ENCODE assay signal across 24 mouse cellular contexts in genomic region chr17:29220631-29221030, GRCm38 (mm10). TPM values are rescaled to one million over a fixed set of nuclear protein-coding genes. Genes with fewer than 3 reads are reported as not detected.
DNase-seq lines count a peak whose midpoint lies in the region; ATAC-seq and TF ChIP-seq lines count a peak whose summit lies in the region.
"Had no signal": no experiment of that assay in that cellular context is flagged by ENCODE, and none has a peak within 500 bp of the region (broad histone marks: within the 10 kb centered on the region; RNA-seq: fewer than 3 reads in every experiment).

No protein-coding gene starts in this region.

- peaks cover 24% of the 10 kb centered on the region for H3K4me1 ChIP-seq in hindbrain, embryonic 13.5 days (replicated peaks)
- peaks cover 5% of the 10 kb centered on the region; the same call in 1 of the 2 replicates for H3K4me1 ChIP-seq in hindbrain, embryonic 14.5 days (replicated peaks; ENCODE audit: control insufficient read depth, insufficient read depth, low read length)
- H3K4me1 ChIP-seq in E14TG2a.4 (replicated peaks; ENCODE audit: low read depth, low read length), result peaks cover 37% of the 10 kb centered on the region
- H3K4me1 ChIP-seq in hindbrain, embryonic 16.5 days (ENCODE audit: control insufficient read depth, insufficient read depth, low read depth, low read length), result peaks cover 8% of the 10 kb centered on the region; the same call in 1 of the 2 replicates
- H3K4me1 ChIP-seq: megakaryocyte, embryonic 14.5 days had no signal

- no peaks in the 10 kb centered on the region for H3K27me3 ChIP-seq in hindbrain, embryonic 13.5 days
- no peaks in the 10 kb centered on the region for H3K27me3 ChIP-seq in hindbrain, embryonic 14.5 days (ENCODE audit: control insufficient read depth, insufficient read depth, low read length)
- peaks cover 13% of the 10 kb centered on the region for H3K27me3 ChIP-seq in E14TG2a.4 (ENCODE audit: insufficient read depth, low read length)
- no peaks in the 10 kb centered on the region for H3K27me3 ChIP-seq in hindbrain, embryonic 16.5 days (replicated peaks; ENCODE audit: control insufficient read depth, insufficient read depth, low read length)
- H3K27me3 ChIP-seq: neural tube, embryonic 12.5 days; Patski had no signal

- H3K9me3 ChIP-seq in hindbrain, embryonic 13.5 days, result no peaks in the 10 kb centered on the region
- no peaks in the 10 kb centered on the region for H3K9me3 ChIP-seq in hindbrain, embryonic 14.5 days (ENCODE audit: control insufficient read depth, low read length)
- peaks cover 6% of the 10 kb centered on the region; the same call in 1 of the 2 replicates for H3K9me3 ChIP-seq in E14TG2a.4 (ENCODE audit: low read length)
- H3K9me3 ChIP-seq in hindbrain, embryonic 16.5 days (ENCODE audit: control insufficient read depth, low read length), result no peaks in the 10 kb centered on the region
- H3K9me3 ChIP-seq: embryonic facial prominence, embryonic 13.5 days; megakaryocyte, embryonic 14.5 days; neural tube, embryonic 12.5 days had no signal

- no peak overlapping the region for H3K4me3 ChIP-seq in hindbrain, embryonic 13.5 days
- H3K4me3 ChIP-seq in hindbrain, embryonic 14.5 days (replicated peaks; ENCODE audit: low read length), result no peak overlapping the region
- peak overlapping the region; percentile 35; the same call in 1 of the 2 replicates for H3K4me3 ChIP-seq in E14TG2a.4 (replicated peaks; ENCODE audit: low read length)
- no peak overlapping the region for H3K4me3 ChIP-seq in hindbrain, embryonic 16.5 days (ENCODE audit: low read length)
- H3K4me3 ChIP-seq: embryonic facial prominence, embryonic 13.5 days; erythroblast, embryonic 14.5 days; megakaryocyte, embryonic 14.5 days; neural tube, embryonic 12.5 days had no signal

- H3K27ac ChIP-seq in hindbrain, embryonic 13.5 days, result peak overlapping the region; percentile 58; the same call in 1 of the 2 replicates
- no peak overlapping the region; the same call in 1 of the 2 replicates for H3K27ac ChIP-seq in hindbrain, embryonic 14.5 days
- H3K27ac ChIP-seq in hindbrain, embryonic 16.5 days (ENCODE audit: low read depth, low read length), result no peak overlapping the region
- H3K27ac ChIP-seq: embryonic facial prominence, embryonic 13.5 days; liver, embryonic 14.5 days; neural tube, embryonic 12.5 days had no signal

- DNase-seq in hindbrain, embryonic 14.5 days (ENCODE audit: low spot score), result no peak
- peak; percentile 18 for DNase-seq in retina, adult 2 months (ENCODE audit: low read depth, low spot score)
- no peak for DNase-seq in spleen, postnatal 14 days (ENCODE audit: low spot score in 2 of 2)
- no peak for DNase-seq in adrenal gland, adult (ENCODE audit: inconsistent age in 2 of 2, low spot score in 1 of 2)
- DNase-seq: adrenal gland, adult 8-10 months; cerebellum, adult 2 months; cerebellum, postnatal 25 days; gastrocnemius, postnatal 10 days; kidney, adult 9 months; kidney, postnatal 14 days; lung, embryonic 14.5 days had no signal

- WGBS in hindbrain, embryonic 13.5 days, result 63% methylated on average over 14 of the region's 14 CpGs
- 56% methylated on average over 14 of the region's 14 CpGs for WGBS in hindbrain, embryonic 14.5 days
- WGBS in hindbrain, embryonic 16.5 days, result 66% methylated on average over 14 of the region's 14 CpGs

- H3K9ac ChIP-seq in hindbrain, embryonic 13.5 days, result no peak overlapping the region
- H3K9ac ChIP-seq in hindbrain, embryonic 14.5 days, result no peak overlapping the region
- no peak overlapping the region for H3K9ac ChIP-seq in hindbrain, embryonic 16.5 days (ENCODE audit: low read depth, low read length)
- H3K9ac ChIP-seq: embryonic facial prominence, embryonic 13.5 days; liver, embryonic 14.5 days; lung, embryonic 14.5 days; neural tube, embryonic 12.5 days had no signal

- TF ChIP-seq CTCF in E14TG2a.4 (conservative IDR thresholded peaks at IDR 0.05; ENCODE audit: low read length), result no peak

- H3K36me3 ChIP-seq in hindbrain, embryonic 13.5 days, result no peaks in the 10 kb centered on the region
- H3K36me3 ChIP-seq in hindbrain, embryonic 14.5 days (replicated peaks; ENCODE audit: control insufficient read depth, insufficient read depth), result no peaks in the 10 kb centered on the region
- H3K36me3 ChIP-seq in E14TG2a.4 (ENCODE audit: insufficient read depth, low read length), result no peaks in the 10 kb centered on the region
- H3K36me3 ChIP-seq in hindbrain, embryonic 16.5 days (ENCODE audit: control insufficient read depth, insufficient read depth, low read length), result no peaks in the 10 kb centered on the region
- H3K36me3 ChIP-seq: embryonic facial prominence, embryonic 13.5 days; neural tube, embryonic 12.5 days had no signal

- no peak overlapping the region for H3K4me2 ChIP-seq in hindbrain, embryonic 13.5 days
- H3K4me2 ChIP-seq in hindbrain, embryonic 14.5 days (replicated peaks), result no peak overlapping the region
- no peak overlapping the region for H3K4me2 ChIP-seq in hindbrain, embryonic 16.5 days (ENCODE audit: low read length)
- H3K4me2 ChIP-seq: embryonic facial prominence, embryonic 13.5 days; heart, embryonic 11.5 days; lung, embryonic 14.5 days; neural tube, embryonic 12.5 days had no signal

- no peak for ATAC-seq in hindbrain, embryonic 13.5 days (ENCODE audit: low FRiP score)
- no peak for ATAC-seq in hindbrain, embryonic 14.5 days (ENCODE audit: low FRiP score)
- ATAC-seq in hindbrain, embryonic 16.5 days, result peak; percentile 42
- ATAC-seq: CD4-positive, CD25-positive, alpha-beta regulatory T cell, adult 4 months; forebrain, embryonic 14.5 days; intestine, embryonic 16.5 days; Patski had no signal

RNA-seq across cellular contexts. Expression of gene Cpne5, which starts 17.3 kb away (rescaled TPM):
- polyA plus RNA-seq in hindbrain, embryonic 13.5 days (2015; fragmentation: Nextera tagmentation; extraction: Ambion mirVana), result 18.9 and 20.2 TPM in 2 replicates
- 38.1 and 42.8 TPM in 2 replicates for polyA plus RNA-seq in hindbrain, embryonic 14.5 days (2014; fragmentation: Nextera tagmentation; extraction: Ambion mirVana)
- 48.1 and 51.2 TPM in 2 replicates for polyA plus RNA-seq in hindbrain, embryonic 16.5 days (2015; fragmentation: Nextera tagmentation; extraction: Ambion mirVana)

RNA-seq across cellular contexts. Expression of gene Ppil1, which starts 43.4 kb away (rescaled TPM):
- 106 and 114 TPM in 2 replicates for polyA plus RNA-seq in hindbrain, embryonic 13.5 days (2015; fragmentation: Nextera tagmentation; extraction: Ambion mirVana)
- 101 TPM in 2 replicates for polyA plus RNA-seq in hindbrain, embryonic 14.5 days (2014; fragmentation: Nextera tagmentation; extraction: Ambion mirVana)
- 105 and 113 TPM in 2 replicates for polyA plus RNA-seq in hindbrain, embryonic 16.5 days (2015; fragmentation: Nextera tagmentation; extraction: Ambion mirVana)

RNA-seq across cellular contexts. Expression of gene BC004004, which starts 48.0 kb away (rescaled TPM):
- 108 and 111 TPM in 2 replicates for polyA plus RNA-seq in hindbrain, embryonic 13.5 days (2015; fragmentation: Nextera tagmentation; extraction: Ambion mirVana)
- 126 and 131 TPM in 2 replicates for polyA plus RNA-seq in hindbrain, embryonic 14.5 days (2014; fragmentation: Nextera tagmentation; extraction: Ambion mirVana)
- polyA plus RNA-seq in hindbrain, embryonic 16.5 days (2015; fragmentation: Nextera tagmentation; extraction: Ambion mirVana), result 118 and 123 TPM in 2 replicates
